Mouse (Mus musculus) testis, adult 2 months (tissue): ENCODE data around the gene Dgkg.

Source experiments
- CTCF ChIP-seq: fragments of 200-500 bp; IDR thresholded peaks from 2 replicates; pipeline ENCODE4 v1.5.1; 2012; ENCODE audit warnings: low read depth, mild to moderate bottlenecking, inconsistent platforms, low read length, moderate library complexity; ENCODE audit not compliant: control insufficient read depth, insufficient read depth, insufficient replicate concordance
- POLR2A ChIP-seq: fragments of 200-500 bp; IDR thresholded peaks from 2 replicates; pipeline ENCODE4 v1.6.1; 2012; ENCODE audit warnings: low read depth, mild to moderate bottlenecking, inconsistent platforms, low read length, moderate library complexity; ENCODE audit not compliant: control insufficient read depth

DNA sequence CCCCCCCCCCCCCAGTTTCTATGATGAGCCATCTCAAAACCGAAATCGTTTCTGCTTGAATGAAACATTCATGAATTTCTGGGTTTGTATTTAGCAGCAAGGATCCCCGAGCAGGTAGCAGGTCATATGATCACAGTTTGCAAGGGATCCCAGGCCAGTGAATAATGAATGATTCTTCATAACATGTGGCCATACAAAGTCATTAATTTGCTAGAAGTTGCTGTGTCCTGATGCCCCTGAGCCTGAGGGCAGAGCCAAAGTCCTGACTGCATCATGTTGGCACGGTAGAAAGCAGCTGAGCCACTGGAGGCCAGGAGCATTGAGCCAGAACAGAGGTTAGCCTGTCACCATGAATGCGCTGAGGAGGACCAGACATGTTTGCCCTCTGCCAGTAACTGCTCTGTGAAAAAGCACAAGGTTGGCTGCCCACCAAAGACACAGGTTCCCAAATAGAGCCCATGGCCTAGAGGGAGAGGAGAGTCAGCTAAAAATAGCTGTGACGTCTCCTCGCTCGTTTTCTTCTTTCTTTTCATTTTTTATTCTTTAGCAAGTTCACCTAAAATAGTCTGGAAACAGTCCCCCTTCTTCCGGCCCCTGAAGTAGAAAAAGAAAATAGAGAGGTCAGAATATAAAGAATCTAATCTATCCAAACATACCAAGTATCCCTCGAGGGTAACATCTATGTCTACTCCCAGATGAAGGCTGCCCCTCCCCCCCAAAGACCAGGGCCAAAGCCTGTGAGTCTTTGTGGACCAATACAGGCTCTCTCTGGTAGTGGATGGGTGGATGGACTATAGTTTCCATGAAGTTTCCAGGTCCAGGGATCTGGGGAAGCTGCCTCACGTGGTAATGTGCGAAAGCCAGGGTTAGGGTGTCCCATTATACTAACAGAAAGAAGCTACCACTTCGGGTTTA lies 42.1 kb upstream of the Dgkg start:
- TF ChIP-seq CTCF (no peak), POLR2A (no peak)
